Mouse (Mus musculus) layer of hippocampus, postnatal 36 days (tissue): ENCODE data around the gene Fam98b. TPM values are rescaled to one million over a fixed set of nuclear protein-coding genes. Genes with fewer than 3 reads are reported as not detected.
A peak's percentile ranks its signal among the peaks of the same experiment; 100 is the strongest.

Source experiments
- DNase-seq, 2 experiments: peaks; one replicate each; pipeline ENCODE4 v3.0.0; 2022
- total RNA-seq, 2 experiments: library from RNA; stranded (reverse); gene quantifications; 2 replicates each; pipeline ENCODE4 v1.2.3; 2021

The Fam98b gene
- total RNA-seq, 2 experiments from 2014 or later, result 51.5 to 51.7 TPM

DNA sequence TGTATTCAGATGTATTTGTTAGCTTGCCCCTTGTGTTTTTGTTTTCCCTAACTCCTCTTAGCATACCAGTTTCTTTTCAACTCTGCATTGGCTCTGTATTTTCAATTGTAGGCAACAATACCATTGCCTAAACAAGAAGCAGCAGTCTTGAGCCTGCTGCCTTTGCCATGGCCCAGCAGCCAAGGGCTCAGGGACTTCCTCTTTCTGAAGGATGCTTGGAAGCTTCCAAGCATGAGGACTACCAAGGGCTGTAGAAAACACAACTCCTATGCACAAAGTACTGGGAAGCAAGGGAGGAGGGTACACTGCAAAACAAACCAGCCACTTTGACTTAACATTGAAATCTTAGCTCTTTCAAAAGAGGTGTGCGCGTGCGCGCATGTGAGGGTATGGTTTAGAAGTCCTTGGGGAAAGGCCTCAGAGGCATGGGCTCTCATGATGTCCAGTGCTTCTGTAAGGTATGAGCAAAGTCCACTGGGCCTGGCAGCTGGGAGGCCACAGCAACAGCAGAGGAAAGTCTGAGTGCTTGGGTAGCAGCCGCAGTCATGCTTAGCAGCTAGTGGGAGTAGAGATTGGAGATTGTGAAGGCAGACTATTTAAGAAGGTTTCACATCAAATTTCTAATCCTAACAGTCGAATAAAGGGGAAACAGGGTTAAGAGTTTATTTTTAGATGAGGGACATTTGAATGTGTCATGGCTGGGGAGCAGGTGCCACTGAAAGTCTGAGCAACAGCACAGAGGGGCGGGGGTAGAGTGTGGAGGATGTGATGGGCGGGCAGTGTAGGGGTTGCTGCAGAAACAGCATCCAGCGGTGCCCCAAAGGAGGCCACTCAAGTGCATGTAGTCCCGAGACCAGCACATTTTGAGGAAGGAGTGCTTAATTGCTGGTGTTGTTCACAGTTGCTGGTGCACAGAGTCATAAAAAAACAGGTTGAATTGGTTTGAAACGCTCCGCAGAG lies 54.1 kb downstream of the Fam98b start:
- DNase-seq, result no peak

DNA sequence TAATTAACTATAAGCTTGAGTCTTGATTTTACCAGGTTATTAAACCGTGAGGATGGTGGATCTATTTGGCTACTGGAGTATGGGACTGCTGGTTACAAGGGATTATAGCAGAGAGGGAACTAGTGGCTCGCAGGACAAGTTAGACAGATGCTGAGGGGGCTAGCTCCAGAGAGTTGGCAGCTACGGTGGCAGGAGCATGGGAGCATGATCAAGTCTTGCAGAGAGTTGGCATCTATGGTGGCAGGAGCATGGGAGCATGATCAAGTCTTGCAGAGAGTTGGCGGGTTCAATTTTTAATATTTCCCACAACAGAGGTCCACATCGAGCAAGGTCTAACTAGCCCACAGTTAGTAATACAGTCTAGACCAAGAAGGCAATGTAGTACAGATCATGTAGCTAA lies 55.4 kb downstream of the Fam98b start:
- peak in 1 of 2 experiments; percentile 35 for DNase-seq

DNA sequence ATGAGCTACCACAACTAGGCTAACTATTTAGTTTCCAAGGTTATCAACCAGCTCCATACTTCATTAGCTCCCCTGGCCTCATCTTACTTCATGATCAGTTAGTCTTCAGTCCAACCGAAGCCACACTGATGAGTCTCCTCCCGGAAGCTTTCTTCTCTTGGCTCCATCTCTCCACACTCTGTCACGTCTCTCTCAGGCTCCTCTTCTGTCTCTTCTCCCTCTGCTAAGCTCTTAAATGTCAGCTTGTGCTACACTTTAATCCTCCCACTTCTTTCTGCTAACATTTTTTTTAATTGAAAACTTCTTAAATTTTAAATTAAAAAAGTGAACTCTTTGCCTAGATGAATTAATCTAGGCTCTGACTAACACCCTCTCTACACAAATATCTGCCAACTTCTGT lies 58.4 kb downstream of the Fam98b start:
- DNase-seq, result no peak

DNA sequence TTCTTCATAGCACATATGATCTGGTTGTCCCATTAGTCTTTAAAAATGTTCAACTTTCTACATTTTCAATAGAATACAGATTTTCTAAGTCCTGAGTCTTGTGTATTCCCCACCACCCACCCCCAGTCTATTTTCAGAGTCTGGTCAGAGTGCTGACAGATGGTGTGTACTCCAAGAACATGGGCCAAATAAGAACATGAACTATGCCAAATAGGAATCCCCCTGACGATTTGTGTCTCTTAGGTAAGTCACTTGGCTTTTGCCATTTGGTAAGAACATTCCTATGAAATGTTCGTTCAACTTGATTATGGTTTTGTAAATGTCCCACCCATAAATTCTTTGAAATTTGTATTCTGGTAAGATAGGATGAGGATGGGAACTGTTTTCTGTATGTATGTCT lies 59.5 kb downstream of the Fam98b start:
- DNase-seq, result no peak

DNA sequence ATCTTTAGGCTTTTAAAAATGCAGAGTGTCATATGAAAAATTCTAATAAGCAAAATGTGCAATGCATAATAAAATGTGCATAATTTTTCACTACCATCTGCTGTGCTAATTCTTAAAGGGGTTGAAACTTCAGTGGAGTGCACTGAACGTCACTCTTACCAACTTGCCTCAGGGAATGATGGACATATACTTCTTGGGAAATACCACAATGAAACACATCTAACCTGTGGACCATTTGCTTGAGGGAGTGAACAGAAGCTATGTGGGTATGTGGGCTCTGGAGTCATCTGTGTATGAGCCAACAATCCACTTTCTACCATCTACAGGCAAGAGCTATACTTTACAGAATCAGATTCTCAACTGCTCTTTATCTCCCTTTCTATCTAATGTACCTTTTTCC lies 61.8 kb downstream of the Fam98b start:
- DNase-seq, result no peak

DNA sequence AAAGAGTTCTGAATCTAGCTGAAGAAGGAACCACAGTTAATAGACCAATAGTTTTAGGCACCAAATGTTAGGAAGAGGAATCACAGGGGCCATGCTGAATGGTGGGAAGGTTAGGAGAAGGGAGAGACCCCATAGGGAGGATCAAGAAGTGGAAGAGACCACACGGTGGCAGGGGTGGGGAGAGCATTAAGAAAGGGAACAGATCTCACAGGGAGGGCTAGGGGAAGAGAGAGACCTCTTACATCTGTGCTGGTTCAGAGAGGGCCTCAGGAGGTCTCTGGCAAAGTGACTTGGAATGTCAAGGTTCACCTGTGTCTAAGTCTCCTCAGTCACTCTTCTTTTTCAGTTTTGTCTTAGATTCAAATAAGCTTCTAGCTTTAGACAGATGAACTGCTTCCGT lies 62.5 kb downstream of the Fam98b start:
- no peak for DNase-seq

DNA sequence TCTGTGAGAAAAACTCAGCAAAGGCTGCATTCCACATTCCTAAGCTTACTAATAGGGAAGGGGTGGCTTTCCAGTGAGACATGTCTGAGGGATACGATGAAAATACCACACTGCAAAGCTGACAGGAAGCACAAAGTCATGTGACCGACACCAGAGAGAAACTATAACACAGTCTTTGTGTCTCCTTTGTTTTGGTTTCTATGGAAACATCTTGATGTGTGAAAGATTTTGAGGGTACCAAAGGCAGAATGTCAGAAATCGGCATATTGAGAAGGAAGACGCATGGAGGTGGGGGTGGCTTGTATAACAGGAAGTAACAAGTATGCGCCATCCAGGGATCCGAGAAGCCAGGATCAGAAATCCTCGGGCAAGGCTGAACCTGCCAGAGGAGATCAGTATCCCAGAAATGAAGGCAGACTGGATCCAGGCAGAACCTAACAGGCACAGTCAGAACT lies 62.9 kb downstream of the Fam98b start:
- DNase-seq, result peak in 1 of 2 experiments; percentile 38

DNA sequence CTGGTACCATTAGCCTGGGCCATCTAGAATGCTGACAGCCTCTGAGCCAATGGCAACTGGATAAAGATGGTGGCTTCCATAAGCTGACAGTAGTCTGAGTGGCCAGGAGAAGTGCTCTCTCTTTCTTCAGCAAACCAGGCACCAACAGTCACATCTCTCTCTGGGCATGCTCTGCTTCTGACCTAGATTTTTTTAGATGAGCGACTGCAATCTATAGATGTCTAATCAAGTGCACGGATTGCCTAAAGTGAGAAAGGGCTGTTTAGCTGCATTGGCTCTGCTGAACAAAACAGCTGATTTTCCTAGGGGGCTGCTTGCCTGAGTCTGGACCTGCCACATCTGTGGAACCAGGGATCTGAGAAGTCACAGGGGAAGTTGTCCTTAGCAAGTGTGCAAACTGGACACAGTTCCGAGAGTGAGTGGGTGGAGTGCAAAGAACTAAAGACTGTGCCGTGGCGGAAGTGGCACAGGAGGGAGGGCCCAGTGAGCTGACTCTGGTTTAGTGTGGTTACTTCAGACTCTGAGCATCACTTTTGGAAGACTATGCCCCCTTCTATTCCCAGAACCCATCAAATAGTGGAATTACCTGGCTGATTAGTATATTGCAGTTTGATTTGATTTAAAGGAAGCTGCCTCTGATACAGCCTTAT lies 64.2 kb downstream of the Fam98b start:
- DNase-seq, result no peak

DNA sequence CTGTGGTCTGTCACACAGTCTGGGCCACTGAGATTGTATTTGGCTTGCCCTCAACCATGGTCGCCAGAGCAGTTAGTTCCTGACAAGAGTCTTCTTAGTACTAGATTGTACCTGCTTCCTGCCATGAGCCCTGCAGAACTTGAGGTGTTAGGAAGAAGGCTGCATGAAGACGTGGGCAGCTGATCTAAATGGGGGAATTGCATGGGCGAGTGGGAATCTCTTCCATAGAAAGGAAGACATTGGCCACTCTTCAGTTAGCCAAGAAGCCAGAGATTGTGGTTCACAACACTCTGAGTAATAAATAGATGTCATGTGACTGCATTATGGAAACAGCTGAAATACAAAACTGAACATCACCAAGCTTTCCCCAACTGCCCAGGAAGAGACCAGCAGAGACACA lies 69.5 kb downstream of the Fam98b start:
- no peak for DNase-seq

Other genes starting within 250 kb of the Fam98b start
- gene Spred1, start 128.4 kb upstream of the Fam98b start, total RNA-seq, result 100 to 1,000 TPM; 112 to 114 TPM
- gene Rasgrp1, start 93.3 kb downstream of the Fam98b start, total RNA-seq, result 100 to 1,000 TPM; 360 to 401 TPM